Mouse (Mus musculus): Measurements from ENCODE around the gene Pkib.

GRCm38 (mm10) chr10:57745452-57745851 is 113.7 kb downstream of the Pkib start:
- TF ChIP-seq CTCF (conservative IDR thresholded peaks at IDR 0.05; ENCODE audit: low read length) (no peak), NANOG (IDR thresholded peaks at IDR 0.05; ENCODE audit: borderline replicate concordance, low read length) (no peak)

Data from E14TG2a.4 (cell line).